ENCODE assay signal across 20 mouse cellular contexts in genomic region chr3:108503908-108504307, GRCm38 (mm10). TPM values are rescaled to one million over a fixed set of nuclear protein-coding genes. Genes with fewer than 3 reads are reported as not detected.
A peak's percentile ranks its signal among the peaks of the same experiment; 100 is the strongest.
DNase-seq lines count a peak whose midpoint lies in the region; ATAC-seq lines count a peak whose summit lies in the region.
"Had no signal": no experiment of that assay in that cellular context is flagged by ENCODE, and none has a peak within 500 bp of the region (broad histone marks: within the 10 kb centered on the region; RNA-seq: fewer than 3 reads in every experiment).

No protein-coding gene starts in this region.

- H3K9me3 ChIP-seq in forebrain, embryonic 14.5 days (replicated peaks; ENCODE audit: control insufficient read depth, low read length), result no peaks in the 10 kb centered on the region
- H3K9me3 ChIP-seq in forebrain, embryonic 13.5 days (replicated peaks), result no peaks in the 10 kb centered on the region
- H3K9me3 ChIP-seq: embryonic facial prominence, embryonic 10.5 days; forebrain, embryonic 15.5 days; heart, embryonic 15.5 days had no signal

- no peak overlapping the region for H3K4me3 ChIP-seq in forebrain, embryonic 14.5 days (ENCODE audit: low read depth, low read length)
- H3K4me3 ChIP-seq in forebrain, embryonic 13.5 days, result no peak overlapping the region
- H3K4me3 ChIP-seq: embryonic facial prominence, embryonic 10.5 days; forebrain, embryonic 15.5 days; heart, adult 2 months; heart, embryonic 15.5 days had no signal

- peak; percentile 29 for DNase-seq in kidney, adult 9 months
- DNase-seq in kidney, adult 18-20 months, result no peak
- peak; percentile 22 for DNase-seq in CD4-positive, CD25-positive, alpha-beta regulatory T cell, adult 2 months (ENCODE audit: low read depth, low spot score)
- peak; percentile 23 for DNase-seq in splenic B cell, adult 2 months (ENCODE audit: low read depth, low spot score)
- no peak for DNase-seq in forebrain, embryonic 14.5 days (ENCODE audit: low spot score)
- no peak for DNase-seq in cerebellum, adult 9-11 months
- DNase-seq: adrenal gland, postnatal 10 days; cerebellum, adult 11 months; cerebellum, adult 8-10 months; cerebellum, postnatal 36 days; heart, adult 2 months; heart, postnatal 14 days had no signal

- no peaks in the 10 kb centered on the region for H3K4me1 ChIP-seq in forebrain, embryonic 14.5 days (ENCODE audit: control insufficient read depth, insufficient read depth, low read length)
- no peaks in the 10 kb centered on the region for H3K4me1 ChIP-seq in forebrain, embryonic 13.5 days
- H3K4me1 ChIP-seq: forebrain, embryonic 15.5 days; heart, embryonic 15.5 days had no signal

- no peaks in the 10 kb centered on the region for H3K36me3 ChIP-seq in splenic B cell, adult 2 months (ENCODE audit: control insufficient read depth, insufficient read depth, low read length, poor library complexity, severe bottlenecking)
- H3K36me3 ChIP-seq in forebrain, embryonic 14.5 days (ENCODE audit: control insufficient read depth, insufficient read depth, low read length), result no peaks in the 10 kb centered on the region
- no peaks in the 10 kb centered on the region for H3K36me3 ChIP-seq in forebrain, embryonic 13.5 days (ENCODE audit: poor library complexity, severe bottlenecking)
- H3K36me3 ChIP-seq: embryonic facial prominence, embryonic 10.5 days; forebrain, embryonic 15.5 days; heart, embryonic 15.5 days had no signal

- H3K27me3 ChIP-seq in splenic B cell, adult 2 months (ENCODE audit: control insufficient read depth, insufficient read depth, low read length, poor library complexity, severe bottlenecking), result no peaks in the 10 kb centered on the region
- H3K27me3 ChIP-seq in forebrain, embryonic 14.5 days (replicated peaks; ENCODE audit: control insufficient read depth, insufficient read depth, low read length), result no peaks in the 10 kb centered on the region
- H3K27me3 ChIP-seq in forebrain, embryonic 13.5 days, result no peaks in the 10 kb centered on the region
- H3K27me3 ChIP-seq: forebrain, embryonic 15.5 days; heart, embryonic 15.5 days had no signal

- no peak overlapping the region for H3K27ac ChIP-seq in forebrain, embryonic 14.5 days (ENCODE audit: low read depth, low read length)
- no peak overlapping the region for H3K27ac ChIP-seq in forebrain, embryonic 13.5 days
- H3K27ac ChIP-seq: embryonic facial prominence, embryonic 10.5 days; forebrain, embryonic 15.5 days; heart, adult 2 months; heart, embryonic 15.5 days; hindbrain, embryonic 14.5 days had no signal

- H3K9ac ChIP-seq in forebrain, embryonic 14.5 days (ENCODE audit: low read length), result no peak overlapping the region
- H3K9ac ChIP-seq in forebrain, embryonic 13.5 days, result no peak overlapping the region
- H3K9ac ChIP-seq: forebrain, embryonic 15.5 days; heart, embryonic 15.5 days; hindbrain, embryonic 14.5 days had no signal

- ATAC-seq in activated CD4-positive, CD25-positive, alpha-beta regulatory T cell, adult 4 months, result peak; percentile 82
- ATAC-seq in forebrain, embryonic 14.5 days, result no peak
- ATAC-seq in forebrain, embryonic 13.5 days, result no peak
- ATAC-seq: forebrain, embryonic 15.5 days; intestine, postnatal 0 days had no signal

- no peak overlapping the region for H3K4me2 ChIP-seq in forebrain, embryonic 14.5 days (ENCODE audit: low read length)
- H3K4me2 ChIP-seq in forebrain, embryonic 13.5 days, result no peak overlapping the region
- H3K4me2 ChIP-seq: forebrain, embryonic 15.5 days; heart, embryonic 11.5 days; heart, embryonic 15.5 days; hindbrain, embryonic 14.5 days had no signal

- 94% methylated on average over 4 of the region's 4 CpGs for WGBS in forebrain, embryonic 14.5 days
- 88% methylated on average over 4 of the region's 4 CpGs for WGBS in forebrain, embryonic 13.5 days

RNA-seq across cellular contexts. Expression of gene 1700013F07Rik, which starts 30.0 kb away (rescaled TPM):
- not detected for polyA plus RNA-seq in activated CD4-positive, CD25-positive, alpha-beta regulatory T cell, adult 4 months (2017; shearing (Covaris generic))
- 1.3 and 2.0 TPM in 2 replicates for polyA plus RNA-seq in forebrain, embryonic 14.5 days (2014; fragmentation: Nextera tagmentation; extraction: Ambion mirVana)
- 0.92 and 1.1 TPM in 2 replicates for polyA plus RNA-seq in forebrain, embryonic 13.5 days (2015; fragmentation: Nextera tagmentation; extraction: Ambion mirVana)
- polyA plus RNA-seq: embryonic facial prominence, embryonic 10.5 days; heart, embryonic 11.5 days; intestine, postnatal 0 days had no signal

RNA-seq across cellular contexts. Expression of gene 5330417C22Rik, which starts 32.4 kb away (rescaled TPM):
- 1 to 10 TPM; 1.2 to 1.4 TPM for polyA plus RNA-seq in activated CD4-positive, CD25-positive, alpha-beta regulatory T cell, adult 4 months (2017; shearing (Covaris generic))
- polyA plus RNA-seq in forebrain, embryonic 14.5 days (2014; fragmentation: Nextera tagmentation; extraction: Ambion mirVana), result 8.7 and 12.2 TPM in 2 replicates
- polyA plus RNA-seq in forebrain, embryonic 13.5 days (2015; fragmentation: Nextera tagmentation; extraction: Ambion mirVana), result 4.3 and 6.4 TPM in 2 replicates

RNA-seq across cellular contexts. Expression of gene Tmem167b, which starts 58.4 kb away (rescaled TPM):
- 10 to 100 TPM; 26.1 to 27.0 TPM for polyA plus RNA-seq in activated CD4-positive, CD25-positive, alpha-beta regulatory T cell, adult 4 months (2017; shearing (Covaris generic))
- polyA plus RNA-seq in forebrain, embryonic 14.5 days (2014; fragmentation: Nextera tagmentation; extraction: Ambion mirVana), result 56.3 and 62.0 TPM in 2 replicates
- polyA plus RNA-seq in forebrain, embryonic 13.5 days (2015; fragmentation: Nextera tagmentation; extraction: Ambion mirVana), result 59.5 and 61.9 TPM in 2 replicates

RNA-seq across cellular contexts. Expression of gene Sars, which starts 58.9 kb away (rescaled TPM):
- 100 to 1,000 TPM; 146 to 151 TPM for polyA plus RNA-seq in activated CD4-positive, CD25-positive, alpha-beta regulatory T cell, adult 4 months (2017; shearing (Covaris generic))
- polyA plus RNA-seq in forebrain, embryonic 14.5 days (2014; fragmentation: Nextera tagmentation; extraction: Ambion mirVana), result 227 and 241 TPM in 2 replicates
- 196 and 205 TPM in 2 replicates for polyA plus RNA-seq in forebrain, embryonic 13.5 days (2015; fragmentation: Nextera tagmentation; extraction: Ambion mirVana)

Comparison
In these comparisons a context has a peak if more than half of its experiments do, and no peak if none do; other contexts are left out.
1. DNase-seq: peak in kidney, adult 9 months (single experiment), CD4-positive, CD25-positive, alpha-beta regulatory T cell, adult 2 months (single experiment) and splenic B cell, adult 2 months (single experiment); none in kidney, adult 18-20 months (single experiment), forebrain, embryonic 14.5 days (single experiment) and cerebellum, adult 9-11 months (single experiment).